ENCODE assay signal across 8 mouse cellular contexts in the genomic region with DNA sequence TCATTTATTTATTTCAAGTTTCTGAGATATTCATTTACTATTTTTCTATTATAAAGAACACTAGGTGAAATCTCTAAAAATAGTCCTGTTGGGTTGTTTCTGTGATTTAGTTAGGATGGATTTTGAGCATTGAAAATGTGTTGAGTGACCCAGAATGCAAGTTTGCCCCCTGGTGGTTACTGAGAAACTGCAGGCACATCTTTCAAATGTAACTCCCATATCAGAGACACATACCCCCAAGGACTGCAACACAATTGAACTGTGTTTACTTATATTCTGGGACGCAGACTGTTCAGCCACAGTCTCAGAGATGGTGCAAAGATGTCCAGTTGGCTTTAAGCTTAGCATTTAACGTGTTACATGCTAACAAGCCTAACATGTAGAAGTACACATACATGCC.
DNase-seq lines count a peak whose midpoint lies in the region; ATAC-seq lines count a peak whose summit lies in the region.

No protein-coding gene starts in this region.

- no peak overlapping the region for H3K4me2 ChIP-seq in hindbrain, embryonic 13.5 days

- peaks cover 47% of the 10 kb centered on the region for H3K27me3 ChIP-seq in hindbrain, embryonic 10.5 days (ENCODE audit: insufficient read depth, poor library complexity, severe bottlenecking)
- peaks cover 45% of the 10 kb centered on the region for H3K27me3 ChIP-seq in hindbrain, embryonic 13.5 days

- WGBS in hindbrain, embryonic 10.5 days, result 37% methylated on average over 2 of the region's 2 CpGs
- 42% methylated on average over 2 of the region's 2 CpGs for WGBS in hindbrain, embryonic 13.5 days

- peak; percentile 51 for DNase-seq in hindbrain, embryonic 10.5 days (ENCODE audit: low spot score)
- peak; percentile 61 for DNase-seq in ES-CJ7 (ENCODE audit: low read depth, low spot score)
- peak; percentile 22 to 35 for DNase-seq in cerebellum, adult 18-20 months
- peak; percentile 48 to 72 for DNase-seq in frontal cortex, postnatal 36 days (ENCODE audit: low spot score in 2 of 2)
- peak; percentile 46 to 61 for DNase-seq in layer of hippocampus, postnatal 14 days (ENCODE audit: low spot score in 2 of 2)
- peak; percentile 63 for DNase-seq in mesoderm, embryonic 11.5 days (ENCODE audit: low read depth, low spot score)
- peak; percentile 46 for DNase-seq in thymus, postnatal 4 days

- ATAC-seq in hindbrain, embryonic 13.5 days (ENCODE audit: low FRiP score), result no peak

- H3K36me3 ChIP-seq in hindbrain, embryonic 10.5 days, result no peaks in the 10 kb centered on the region
- no peaks in the 10 kb centered on the region for H3K36me3 ChIP-seq in hindbrain, embryonic 13.5 days

- H3K27ac ChIP-seq in hindbrain, embryonic 10.5 days, result no peak overlapping the region
- no peak overlapping the region for H3K27ac ChIP-seq in hindbrain, embryonic 13.5 days

- no peak overlapping the region for H3K4me3 ChIP-seq in hindbrain, embryonic 10.5 days
- H3K4me3 ChIP-seq in hindbrain, embryonic 13.5 days, result no peak overlapping the region

- H3K9ac ChIP-seq in hindbrain, embryonic 13.5 days, result no peak overlapping the region

- H3K9me3 ChIP-seq in hindbrain, embryonic 10.5 days, result no peaks in the 10 kb centered on the region
- H3K9me3 ChIP-seq in hindbrain, embryonic 13.5 days, result no peaks in the 10 kb centered on the region

- no peaks in the 10 kb centered on the region; the same call in 1 of the 2 replicates for H3K4me1 ChIP-seq in hindbrain, embryonic 10.5 days (replicated peaks)
- no peaks in the 10 kb centered on the region for H3K4me1 ChIP-seq in hindbrain, embryonic 13.5 days (replicated peaks)
